Mouse (Mus musculus) brain, embryonic 18.5 days (tissue): ENCODE data around the gene Cfap97d2.

Source experiments
- DNase-seq: peaks from one replicate; pipeline ENCODE4 v3.0.0-alpha.2; 2012; ENCODE audit warnings: low read depth, low spot score

Gene Cfap97d2

DNA sequence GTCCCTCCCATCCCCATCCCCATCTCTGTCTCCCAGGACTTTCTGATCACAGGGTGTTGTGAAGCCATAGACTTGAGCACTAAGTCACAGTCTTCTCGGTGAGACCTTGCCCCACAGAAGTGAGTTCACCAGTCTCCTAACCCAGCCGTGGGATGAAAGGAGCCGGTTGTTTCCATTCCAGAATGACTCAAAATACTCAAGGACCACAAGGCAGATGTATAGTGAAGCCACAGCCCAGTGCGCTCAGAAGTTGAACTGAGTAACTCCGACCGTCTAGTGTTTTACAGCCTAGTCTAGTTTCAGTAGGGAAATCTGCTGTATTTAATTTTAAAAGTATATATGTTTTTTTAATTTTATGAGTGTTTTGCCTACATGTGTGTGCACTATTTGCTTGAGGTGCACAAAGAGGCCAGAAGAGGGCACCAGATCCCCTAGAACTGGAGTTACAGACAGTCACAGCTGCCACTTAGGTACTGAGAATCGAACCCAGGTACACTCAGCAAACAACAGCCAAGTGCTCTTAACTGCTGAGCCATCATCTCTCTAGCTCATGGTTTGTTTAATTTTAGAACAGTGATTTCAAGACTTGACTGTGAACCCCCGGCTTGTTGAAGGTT is 18.5 kb upstream of the Cfap97d2 start:
- DNase-seq, result no peak

- DNase-seq, result no peak
Observed at GRCm38 (mm10) chr8:13687941-13688340, 17.7 kb upstream of the Cfap97d2 start.

GRCm38 (mm10) chr8:13688461-13688860 is 17.2 kb upstream of the Cfap97d2 start:
- no peak for DNase-seq

DNA sequence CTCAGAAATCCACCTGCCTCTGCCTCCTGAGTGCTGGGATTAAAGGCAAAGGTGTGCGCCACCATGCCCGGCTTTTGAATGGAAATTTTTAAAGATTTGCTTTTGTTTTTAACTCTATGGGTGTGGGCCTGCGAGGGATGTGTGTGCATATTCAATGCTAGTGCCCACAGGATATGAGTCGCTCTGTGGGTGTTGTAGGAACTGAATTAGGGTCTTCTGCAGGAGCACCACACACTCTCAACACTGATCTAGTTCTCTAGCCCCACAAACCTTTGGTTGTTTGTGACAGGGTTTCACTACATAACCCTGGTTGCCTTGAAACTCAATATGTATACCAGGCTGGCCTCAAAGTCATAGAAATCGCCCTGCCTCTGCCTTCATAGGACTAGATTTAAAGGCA is 16.4 kb upstream of the Cfap97d2 start:
- no peak for DNase-seq

DNA sequence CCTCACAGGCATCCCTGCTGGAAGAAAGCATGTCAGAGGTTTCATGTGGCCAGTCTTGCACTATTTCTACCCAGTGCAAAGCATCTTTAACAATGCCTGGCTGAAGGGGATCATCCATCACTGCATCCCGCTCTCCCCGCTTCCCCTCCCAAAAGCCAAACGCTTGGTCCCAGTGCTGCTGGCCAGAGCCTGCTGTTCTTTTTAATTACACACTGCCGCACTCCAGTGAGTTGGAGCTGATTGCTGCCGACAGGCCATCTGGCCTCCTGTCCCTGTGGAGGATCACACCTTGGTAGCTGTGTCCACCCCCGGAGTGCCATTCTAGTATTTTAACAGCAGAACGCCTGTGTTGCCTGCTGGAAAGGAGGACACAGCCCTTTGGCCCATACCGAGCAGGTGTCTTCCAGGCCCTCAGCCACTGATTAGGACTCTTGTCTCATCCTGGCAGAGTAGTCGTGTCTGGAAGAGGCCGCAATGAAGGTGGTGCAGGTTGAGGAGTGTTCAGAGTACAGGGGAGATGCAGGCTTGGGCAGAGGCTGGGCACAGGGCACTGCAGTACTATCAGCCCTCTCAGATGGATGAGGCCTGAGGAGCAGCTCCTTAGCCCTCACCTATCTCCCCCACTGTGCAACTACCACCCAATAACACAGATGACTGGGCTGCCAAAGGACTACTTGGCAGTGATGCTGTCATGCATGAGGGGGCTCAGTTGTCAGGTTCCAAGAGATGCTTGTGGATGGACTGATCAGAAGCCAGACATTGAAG is 13.2 kb upstream of the Cfap97d2 start:
- DNase-seq, result no peak

DNA sequence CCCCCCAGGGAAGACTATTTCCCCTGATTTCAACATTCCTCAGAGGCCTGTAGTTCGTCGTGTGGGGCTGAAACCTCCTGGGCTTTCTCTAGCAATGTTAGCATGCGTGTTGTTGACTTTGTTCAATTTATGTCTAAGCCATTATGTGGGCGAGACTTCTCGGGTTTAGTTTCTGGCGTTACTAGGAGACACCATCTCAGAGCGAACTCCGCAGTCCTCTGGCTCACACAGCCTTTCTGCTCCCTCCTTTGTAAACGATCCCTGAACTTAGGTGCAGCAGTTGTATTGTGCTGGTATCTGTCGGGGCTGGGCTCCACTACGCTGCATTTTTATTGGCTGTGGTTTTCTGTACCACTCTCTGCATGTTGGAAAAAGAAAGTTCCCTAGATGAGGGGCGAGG is 11.0 kb upstream of the Cfap97d2 start:
- DNase-seq, result no peak

DNA sequence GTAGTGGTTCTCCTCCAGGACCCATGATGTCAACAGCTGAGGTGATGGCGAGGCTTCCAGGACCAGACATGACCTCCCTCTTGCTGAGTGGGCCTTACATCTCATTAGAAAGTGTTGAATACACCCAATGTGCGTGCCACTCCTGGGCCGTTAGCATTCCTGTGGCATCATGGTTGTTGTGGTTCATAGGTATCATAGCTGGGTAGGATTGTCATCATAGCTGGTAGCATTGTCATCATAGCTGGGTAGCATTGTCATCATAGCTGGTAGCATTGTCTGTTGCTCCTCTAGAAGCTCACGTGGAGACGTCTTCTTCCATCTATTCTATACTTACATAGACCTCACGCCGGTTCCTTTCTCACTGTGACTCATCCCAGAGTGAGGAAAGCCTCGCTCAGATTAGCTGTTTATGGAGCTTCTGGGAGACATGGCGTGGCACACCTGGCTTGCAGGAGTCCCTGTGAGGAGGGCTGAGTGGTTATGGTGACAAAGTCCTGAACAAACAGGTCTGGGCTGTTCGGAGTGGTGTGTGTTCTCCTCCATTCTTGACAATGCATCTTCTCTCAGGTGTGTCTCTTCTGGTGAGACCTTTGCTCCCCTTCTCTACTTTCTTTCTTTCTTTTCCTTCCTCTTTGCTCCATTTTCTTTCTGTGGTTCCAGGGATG is 10.4 kb upstream of the Cfap97d2 start:
- no peak for DNase-seq

GRCm38 (mm10) chr8:13696157-13696556 is 9.5 kb upstream of the Cfap97d2 start:
- no peak for DNase-seq

- no peak for DNase-seq
Observed at GRCm38 (mm10) chr8:13697196-13697595, 8.5 kb upstream of the Cfap97d2 start.

- DNase-seq, result no peak
Observed at GRCm38 (mm10) chr8:13697681-13698080, 8.0 kb upstream of the Cfap97d2 start.

GRCm38 (mm10) chr8:13698281-13698680 is 7.4 kb upstream of the Cfap97d2 start:
- DNase-seq, result no peak

GRCm38 (mm10) chr8:13699323-13699949 is 6.3 kb upstream of the Cfap97d2 start:
- no peak for DNase-seq

DNA sequence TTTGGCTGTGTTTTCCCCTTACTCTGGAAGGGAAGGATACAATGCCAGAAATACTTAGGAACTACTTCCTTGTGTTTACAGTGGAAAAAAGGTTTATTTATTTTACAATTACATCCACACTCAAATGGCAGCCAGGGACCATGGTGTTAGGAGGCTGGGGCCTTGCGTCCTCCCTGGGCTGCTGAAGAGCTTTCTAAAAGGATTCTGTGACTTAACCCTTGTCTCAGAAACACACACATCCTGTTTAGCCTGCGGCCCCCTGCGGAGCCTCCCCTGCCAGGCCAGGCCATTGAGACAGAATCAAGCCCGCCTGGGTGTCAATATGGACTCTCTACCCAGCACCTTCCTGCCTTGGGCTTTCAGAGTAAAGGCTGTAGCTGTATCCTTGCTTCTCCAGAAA is 2.9 kb upstream of the Cfap97d2 start:
- no peak for DNase-seq

DNA sequence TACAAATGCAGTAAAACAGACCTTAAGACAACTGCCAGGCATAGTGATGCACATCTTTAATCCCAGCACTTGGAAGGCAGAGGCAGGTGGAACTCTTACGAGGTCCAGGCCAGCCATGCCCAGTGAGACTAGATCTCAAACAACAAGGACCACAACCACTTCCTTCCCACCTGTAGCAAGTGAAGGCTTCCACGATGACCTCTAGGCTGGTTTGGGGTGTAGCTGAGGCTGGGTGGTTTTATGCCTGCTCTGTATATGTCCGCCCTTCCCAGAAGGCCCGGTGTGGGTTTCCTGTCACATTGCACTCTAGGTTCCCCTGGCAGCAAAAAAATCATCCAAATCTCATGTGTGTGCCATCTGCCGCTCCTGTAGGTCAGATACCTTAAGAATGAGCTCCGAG is 1.9 kb upstream of the Cfap97d2 start:
- no peak for DNase-seq

DNA sequence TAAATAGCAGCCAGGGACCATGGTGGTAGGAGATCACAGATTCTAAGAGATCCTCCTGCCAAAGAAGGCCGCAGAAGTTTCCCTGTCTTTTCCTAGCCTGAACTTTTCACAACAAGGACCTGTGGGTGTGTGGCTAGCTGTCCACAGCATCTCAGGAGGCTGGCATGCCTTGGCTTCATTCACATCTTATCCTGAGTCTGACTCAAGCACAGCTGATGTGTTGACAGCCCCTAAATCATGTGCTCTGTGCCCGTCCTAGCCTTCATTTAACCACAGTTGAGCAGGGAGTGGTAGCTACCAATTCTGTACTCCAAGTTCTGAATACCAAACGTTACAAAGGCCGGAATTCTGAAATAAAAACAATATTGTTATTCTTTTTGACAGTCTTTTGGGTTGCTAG is 1.4 kb upstream of the Cfap97d2 start:
- no peak for DNase-seq

GRCm38 (mm10) chr8:13706918-13707317 is 1.2 kb downstream of the Cfap97d2 start:
- no peak for DNase-seq

DNA sequence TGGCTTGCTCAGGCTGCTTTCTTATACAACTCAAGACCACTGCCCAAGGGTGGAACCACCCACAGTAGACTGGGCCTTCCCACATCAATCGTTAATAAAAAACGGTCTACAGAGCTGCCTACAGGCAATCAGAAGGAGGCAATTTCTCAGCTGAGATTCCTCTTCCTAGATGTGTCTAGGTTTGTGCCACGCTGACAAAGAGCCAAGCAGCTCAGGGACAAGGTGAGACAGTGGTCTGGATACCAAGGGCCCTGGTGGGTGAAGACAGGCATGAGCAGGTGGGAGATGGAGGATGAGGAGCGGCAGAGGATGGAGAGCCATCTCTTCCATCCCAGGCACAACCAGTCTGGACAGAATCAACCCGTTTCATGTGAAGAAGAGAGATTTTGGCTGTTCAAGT is 2.8 kb downstream of the Cfap97d2 start:
- no peak for DNase-seq

- no peak for DNase-seq
Observed at GRCm38 (mm10) chr8:13718980-13719379, 13.3 kb downstream of the Cfap97d2 start.

- DNase-seq, result no peak
Observed at GRCm38 (mm10) chr8:13725722-13726121, 20.0 kb downstream of the Cfap97d2 start.

GRCm38 (mm10) chr8:13727469-13728094 is 21.9 kb downstream of the Cfap97d2 start:
- no peak for DNase-seq

DNA sequence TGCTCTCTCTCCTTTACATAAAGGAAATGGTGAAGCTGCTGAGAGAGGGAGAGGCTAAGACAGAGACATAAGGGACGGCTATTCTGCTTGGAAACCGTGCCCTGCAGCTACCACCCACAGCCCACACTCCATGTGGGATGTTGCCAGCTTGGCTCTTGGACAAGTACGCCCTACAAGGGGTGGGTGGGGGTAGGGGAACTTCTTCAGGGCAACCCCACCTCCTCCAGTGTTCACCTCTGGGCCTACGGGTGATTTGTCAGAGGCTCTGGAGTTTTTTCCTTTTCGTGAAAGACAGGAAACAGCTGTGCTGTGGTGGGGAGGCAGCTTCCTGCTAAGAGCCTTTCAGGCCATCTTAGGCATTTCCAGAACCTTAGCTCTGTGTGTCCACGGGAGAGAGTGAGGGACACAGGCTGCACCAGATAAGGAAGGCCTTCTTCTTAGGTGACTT is 34.7 kb downstream of the Cfap97d2 start:
- no peak for DNase-seq
